Comparison of ENCODE assay signal across 1 mouse cellular context in genomic region chr7:79659578-79660290, GRCm38 (mm10).
TF ChIP-seq lines count a peak whose summit lies in the region.

Ticrr (plus strand) TSS chr7:79660196.

TF ChIP-seq in MEL, 35 proteins besides CTCF, POLR2A, EP300 and RAD21 (continued from another document):
- TF ChIP-seq CHD2 (IDR thresholded peaks at IDR 0.05; ENCODE audit: low read length) (peak; percentile 55), MYC (IDR thresholded peaks at IDR 0.05; ENCODE audit: low read depth, low read length) (no peak), UBTF (IDR thresholded peaks at IDR 0.05; ENCODE audit: borderline replicate concordance, insufficient read depth, low read depth, low read length) (no peak), MEF2A (IDR thresholded peaks at IDR 0.05; ENCODE audit: extremely low read depth, insufficient replicate concordance, low read depth, low read length, poor library complexity, severe bottlenecking) (no peak)
